Mouse (Mus musculus) gastrocnemius, adult 8-10 months (tissue): ENCODE measurements around the gene Ehd4. TPM values are rescaled to one million over a fixed set of nuclear protein-coding genes. Genes with fewer than 3 reads are reported as not detected.

Experiments
- DNase-seq, 2 experiments: peaks; one replicate each; pipeline ENCODE4 v3.0.0; 2022; ENCODE audit warnings: low spot score in 2 of 2
- total RNA-seq, 4 experiments: library from RNA; stranded (reverse); gene quantifications; 2 replicates each; pipeline ENCODE4 v1.2.4; 2022

Gene Ehd4
- total RNA-seq, 4 experiments from 2014 or later, result 19.2 to 29.3 (median 25.5) TPM

DNA sequence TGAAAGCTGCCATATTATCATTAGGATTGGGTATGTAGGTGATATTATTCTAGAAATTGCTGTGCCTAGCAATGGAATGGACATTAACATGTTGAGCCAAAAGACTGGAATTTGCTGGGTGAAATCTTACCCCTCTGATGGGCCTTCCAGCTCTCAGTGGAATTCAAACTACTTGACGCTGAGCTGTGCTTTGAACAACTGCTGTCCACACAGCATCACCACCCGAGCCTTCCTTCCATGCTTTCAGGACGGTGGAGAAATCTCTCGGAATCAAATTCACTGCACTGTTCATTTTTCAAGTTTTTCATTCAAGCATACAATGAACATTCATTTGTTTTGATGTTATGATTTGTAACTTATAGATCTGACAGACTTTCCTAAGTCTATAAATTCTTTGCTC lies 10.0 kb downstream of the Ehd4 start:
- DNase-seq, result no peak

DNA sequence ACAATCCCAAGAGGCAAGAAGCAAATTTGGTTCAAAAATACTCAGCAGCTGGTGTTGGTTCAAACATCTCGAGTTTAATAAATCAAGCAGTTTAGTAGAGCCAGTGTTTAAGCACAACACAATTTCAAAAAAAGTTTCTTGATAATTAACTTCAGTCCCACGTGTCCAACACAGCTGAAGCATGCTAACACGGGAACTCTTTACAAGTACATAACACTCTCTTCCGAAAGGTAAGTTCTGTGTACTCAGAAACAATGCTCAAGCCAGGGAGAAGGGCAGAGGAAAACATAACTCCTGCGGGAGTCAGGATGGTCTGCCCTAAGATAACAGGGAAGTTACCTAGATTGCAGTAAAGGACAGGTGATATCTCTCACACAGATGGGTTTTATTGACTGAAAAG lies 12.1 kb downstream of the Ehd4 start:
- no peak for DNase-seq

DNA sequence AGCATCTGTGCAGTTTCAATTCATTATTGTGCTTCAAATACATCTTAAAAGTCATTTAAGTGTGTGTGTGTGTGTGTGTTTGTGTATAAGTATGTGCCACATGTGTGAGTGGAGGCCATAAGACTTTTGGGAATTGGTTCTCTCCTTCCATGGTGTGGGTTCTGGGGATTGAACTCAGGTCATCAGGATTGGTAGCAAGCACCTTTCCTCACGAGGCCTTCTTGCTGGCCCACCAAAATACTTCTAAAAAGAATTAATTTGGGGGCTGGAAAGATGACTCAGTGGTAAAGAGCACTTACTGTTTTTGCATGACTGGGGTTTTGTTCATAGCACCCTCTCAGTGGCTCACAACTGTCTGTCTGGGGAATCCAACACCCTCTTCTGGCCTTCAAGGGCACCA lies 12.7 kb downstream of the Ehd4 start:
- no peak for DNase-seq

DNA sequence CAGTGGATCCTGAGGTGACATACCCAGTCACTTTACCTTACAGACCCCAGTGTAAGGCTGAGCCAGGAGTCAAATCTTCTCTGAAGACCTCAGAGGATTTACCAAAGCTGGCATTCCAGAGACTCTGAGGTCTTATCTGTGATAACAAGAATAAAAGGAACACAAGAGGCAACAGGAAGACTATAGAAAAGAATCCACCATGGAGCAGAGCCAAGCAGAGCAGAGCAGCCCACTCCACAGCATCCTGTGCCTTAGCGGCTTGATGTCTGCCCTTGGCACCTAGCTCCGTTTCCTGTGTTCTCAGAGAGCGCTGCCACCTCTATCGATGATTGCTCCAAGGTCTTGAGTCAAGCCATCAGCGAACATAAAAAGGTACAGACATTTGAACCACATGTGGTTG lies 14.1 kb downstream of the Ehd4 start:
- DNase-seq, result no peak

DNA sequence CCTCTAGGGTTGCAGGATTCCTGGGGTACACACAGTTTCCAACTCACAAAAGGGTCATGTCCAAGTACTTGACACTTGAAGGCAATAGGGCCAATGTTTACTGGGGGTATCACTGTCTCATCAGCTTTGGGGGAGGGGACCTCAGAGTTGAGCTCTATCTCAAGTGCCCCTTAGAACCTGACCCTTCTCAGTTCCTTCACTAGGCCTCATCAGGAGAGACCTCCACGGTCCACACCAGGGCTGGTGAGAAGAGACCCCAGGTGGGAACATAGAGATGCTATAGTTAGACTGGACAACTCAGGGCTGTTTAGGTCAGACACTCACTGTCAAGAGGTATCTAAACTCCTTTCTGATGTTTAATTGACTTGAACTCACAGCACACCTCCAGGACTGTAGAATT lies 15.3 kb downstream of the Ehd4 start:
- no peak for DNase-seq

DNA sequence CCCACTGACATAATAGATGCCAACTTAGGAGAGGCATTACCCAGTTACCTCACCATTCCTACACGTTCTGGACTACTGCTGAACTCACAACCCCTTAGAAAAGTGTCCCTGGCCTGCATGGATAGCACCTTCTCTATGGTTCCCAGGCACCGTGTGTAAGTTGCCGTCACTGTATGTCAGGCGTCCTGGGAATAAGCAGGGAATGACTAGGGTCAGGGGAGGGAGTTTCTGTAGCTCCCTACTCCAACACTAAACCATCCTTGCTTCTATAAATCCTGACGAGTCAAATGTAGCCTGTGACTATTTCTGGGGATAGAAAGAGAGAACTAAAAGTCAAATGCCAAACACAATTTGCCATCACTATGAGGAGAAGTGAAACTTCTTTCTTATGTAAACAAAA lies 17.1 kb downstream of the Ehd4 start:
- DNase-seq, result no peak

DNA sequence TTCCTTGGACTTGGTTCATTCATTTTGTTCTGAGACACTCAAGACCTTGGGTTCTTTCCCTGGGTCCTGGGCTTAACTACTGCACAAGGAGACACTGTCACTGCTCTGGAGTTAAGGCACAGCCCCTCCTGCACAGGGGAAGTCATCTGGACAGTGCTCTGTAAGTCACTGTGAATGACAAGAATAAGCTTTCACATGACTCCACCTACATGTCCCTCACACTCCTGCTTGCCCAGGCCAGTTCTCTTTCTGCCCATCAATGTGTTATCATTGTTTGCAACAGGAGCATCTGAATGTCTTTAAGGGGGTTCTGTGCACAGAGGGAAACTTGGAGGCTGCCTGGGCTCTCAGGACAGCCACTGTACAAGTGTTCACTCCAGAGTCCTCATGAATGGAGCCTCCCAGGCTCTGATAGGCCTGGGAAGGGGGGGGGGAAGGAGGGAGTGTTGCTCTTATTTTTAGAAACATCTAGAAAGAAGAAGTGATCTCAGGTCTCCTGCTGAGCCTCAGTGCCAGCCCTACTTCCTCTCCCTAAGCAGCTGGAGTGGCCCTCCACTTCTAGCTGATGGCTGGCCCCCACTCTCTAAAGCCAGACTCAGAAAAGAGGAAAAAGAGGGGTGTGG lies 19.8 kb downstream of the Ehd4 start:
- peak in 1 of 2 experiments; percentile 21 for DNase-seq

DNA sequence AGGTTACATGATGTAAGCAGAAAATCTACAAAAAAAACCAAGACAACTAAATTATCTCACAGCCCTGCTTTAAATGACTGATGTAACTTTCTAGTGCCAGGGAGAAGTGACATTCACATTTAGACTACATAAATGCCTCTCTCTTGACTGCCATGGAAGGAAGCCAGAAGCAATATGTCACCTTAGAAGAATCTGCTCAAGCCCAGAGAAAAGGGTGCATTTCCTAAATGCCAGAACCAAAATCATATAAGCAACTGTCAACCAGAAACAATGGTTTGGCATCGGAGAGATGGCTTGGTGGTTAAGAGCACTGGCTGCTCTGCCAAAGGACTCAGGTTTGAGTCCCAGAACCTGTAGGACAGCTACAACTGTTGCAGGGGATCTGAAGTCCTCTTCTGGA lies 22.5 kb downstream of the Ehd4 start:
- no peak for DNase-seq

DNA sequence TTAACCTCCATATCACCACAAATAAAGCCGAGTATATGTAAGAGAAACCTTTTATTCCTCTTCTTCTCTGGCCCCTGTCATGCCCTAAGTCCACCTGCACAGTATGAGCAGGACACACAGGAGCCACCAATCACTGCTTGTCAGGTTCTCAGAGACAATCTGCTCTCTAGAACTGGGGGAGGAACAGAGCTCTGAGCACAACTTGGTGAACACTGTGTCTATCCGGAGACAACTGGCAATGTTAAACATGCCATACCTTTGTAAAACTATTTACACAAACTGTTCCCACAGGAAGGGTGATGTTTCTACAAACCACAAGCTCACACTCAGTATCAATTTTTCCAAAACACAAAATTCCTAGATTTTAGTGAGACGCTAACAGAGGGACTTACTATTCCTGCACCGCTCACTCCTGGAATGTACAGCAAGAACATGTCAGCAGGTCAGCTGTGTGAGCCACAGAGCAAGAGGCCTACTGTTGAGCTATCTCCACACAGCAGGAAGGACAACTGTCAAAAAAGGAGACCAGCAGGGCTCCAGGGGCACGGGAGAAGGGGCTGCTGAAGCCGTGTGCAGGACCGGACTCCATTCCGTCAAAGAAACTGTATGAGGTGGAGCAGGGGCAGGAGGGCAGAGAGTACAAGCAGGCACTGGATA lies 25.0 kb downstream of the Ehd4 start:
- no peak for DNase-seq

DNA sequence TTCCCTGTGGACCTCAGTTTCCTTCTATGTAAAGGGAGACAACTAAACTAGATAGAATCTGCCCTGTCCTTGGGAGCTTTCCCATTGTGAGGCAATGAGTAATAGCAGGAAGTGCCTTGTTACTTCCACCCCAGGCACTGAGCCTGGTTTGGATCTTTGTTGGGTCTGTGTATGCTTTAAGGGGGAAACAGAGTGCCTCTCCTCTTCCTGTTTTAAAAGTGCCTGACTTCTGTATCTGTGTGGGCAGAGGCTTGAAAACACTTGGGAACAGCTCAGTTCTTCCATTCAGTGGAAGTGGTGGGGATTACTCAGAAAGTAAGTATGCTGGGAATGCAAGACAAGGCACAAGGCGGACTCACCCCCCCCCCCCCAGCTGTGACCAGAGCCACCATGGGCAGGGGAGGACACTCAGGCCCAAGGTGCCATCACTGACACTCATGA lies 25.8 kb downstream of the Ehd4 start:
- no peak for DNase-seq

DNA sequence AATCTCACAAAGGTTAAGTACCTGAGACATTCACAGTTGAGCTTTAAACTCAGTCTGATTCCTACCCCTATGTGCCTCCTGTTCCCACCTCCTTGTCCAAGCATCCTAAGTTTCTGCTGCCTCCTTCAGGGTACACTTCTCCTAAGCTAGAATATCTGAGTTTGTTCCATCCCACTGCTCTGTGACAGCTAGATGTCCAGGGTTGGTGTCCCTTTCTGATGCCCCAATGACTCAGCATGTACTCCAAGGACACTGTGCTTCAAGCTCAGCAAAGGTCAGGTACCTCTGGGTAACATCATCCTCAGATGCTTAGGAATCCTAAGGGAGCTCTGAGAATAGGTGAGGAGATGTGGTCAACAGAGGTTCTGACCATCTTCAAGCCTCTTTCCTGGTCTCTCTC lies 26.4 kb downstream of the Ehd4 start:
- DNase-seq, result no peak

DNA sequence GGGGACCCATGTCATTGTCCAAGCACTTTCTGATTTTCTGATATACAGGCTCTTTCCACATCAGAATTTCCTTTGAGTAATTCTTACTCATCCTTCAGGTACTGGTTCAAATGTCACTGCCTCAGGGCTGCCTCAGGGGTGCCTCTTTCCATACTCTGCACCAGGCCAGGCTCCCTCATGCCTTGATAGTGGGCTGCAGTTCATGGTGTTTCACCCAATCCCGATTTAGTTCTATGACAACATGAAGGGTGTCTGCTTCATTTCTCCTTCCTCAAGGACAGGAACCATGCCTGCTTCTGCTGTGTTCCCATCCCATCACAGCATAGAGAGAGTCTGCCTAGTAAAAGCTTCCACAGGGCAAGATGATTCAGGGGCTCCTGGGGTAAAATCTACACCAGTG lies 27.5 kb downstream of the Ehd4 start:
- DNase-seq, result no peak

DNA sequence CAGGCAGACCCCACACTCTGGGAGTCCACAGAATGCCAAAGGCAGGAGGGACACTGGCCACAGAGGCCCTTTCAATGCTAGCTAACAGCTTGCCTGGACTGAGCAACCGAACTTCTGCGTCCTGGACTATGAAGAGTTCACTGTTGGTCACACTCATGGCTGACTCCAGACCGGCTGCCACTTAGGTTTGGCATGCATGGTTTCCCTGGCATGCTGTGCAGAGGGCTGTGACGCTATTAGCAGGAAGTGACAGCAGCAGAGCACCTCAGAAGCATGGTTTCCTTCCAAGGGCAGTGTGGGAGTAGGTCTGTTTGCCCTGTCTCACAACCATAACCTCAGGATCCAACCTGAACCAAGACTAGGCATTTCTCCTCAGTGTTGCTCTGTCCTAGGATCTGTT lies 28.0 kb downstream of the Ehd4 start:
- DNase-seq, result no peak

DNA sequence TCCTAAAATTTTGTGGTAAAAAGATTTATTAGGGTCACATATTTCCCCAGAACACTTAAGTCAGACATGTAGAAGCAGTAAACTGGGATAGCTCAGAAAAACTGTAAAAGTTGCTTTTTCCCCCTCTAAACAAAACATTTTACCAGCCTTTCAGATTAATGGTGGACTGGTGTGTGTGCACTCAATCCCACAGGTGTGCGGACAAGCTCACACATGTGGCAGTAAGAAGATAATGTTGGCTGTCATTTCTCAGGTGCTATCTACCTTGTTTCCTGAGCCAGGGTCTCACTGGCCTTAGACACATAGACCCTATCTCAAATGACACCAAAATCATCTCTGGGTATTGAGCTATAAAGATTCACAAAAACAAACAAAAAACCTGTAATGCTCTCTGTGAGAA lies 28.9 kb downstream of the Ehd4 start:
- DNase-seq, result no peak

DNA sequence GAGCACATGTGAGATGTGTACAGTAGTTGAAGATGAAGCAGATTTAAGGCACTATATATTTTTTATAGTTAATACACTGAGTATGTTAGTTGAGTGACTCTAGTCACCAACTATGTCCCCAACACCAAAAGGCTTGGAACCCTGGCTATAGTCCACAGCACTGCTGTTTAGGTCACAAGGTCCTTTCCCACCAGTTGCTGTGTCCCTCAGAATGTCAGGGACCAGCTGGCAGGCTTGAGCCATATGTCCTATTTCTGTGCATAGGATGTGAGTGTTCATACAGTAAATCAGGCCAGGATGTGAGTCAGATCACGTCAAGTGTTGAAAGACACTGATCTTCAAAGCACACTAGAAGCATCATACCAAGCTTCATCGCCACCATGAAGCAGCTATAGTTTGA lies 29.5 kb downstream of the Ehd4 start:
- no peak for DNase-seq

DNA sequence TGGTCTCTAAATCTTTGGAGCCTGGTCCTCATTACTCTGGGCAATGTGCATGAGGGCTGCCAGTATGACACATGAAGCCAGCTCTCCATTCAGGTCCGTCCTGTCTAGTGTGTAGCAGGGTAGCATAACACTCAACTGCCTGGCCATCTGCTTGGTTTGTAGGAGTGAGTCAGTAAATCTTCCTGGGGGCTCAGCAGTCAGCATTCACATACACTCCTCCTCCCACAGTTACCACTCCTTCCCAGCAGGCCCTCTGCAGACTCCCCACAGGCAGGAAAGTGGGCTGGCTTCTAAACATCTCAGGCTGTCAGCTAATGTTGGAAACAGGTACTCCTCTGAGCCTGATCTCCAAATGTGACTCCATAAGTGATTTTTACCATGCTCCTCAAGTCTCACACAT lies 30.3 kb downstream of the Ehd4 start:
- DNase-seq, result no peak

DNA sequence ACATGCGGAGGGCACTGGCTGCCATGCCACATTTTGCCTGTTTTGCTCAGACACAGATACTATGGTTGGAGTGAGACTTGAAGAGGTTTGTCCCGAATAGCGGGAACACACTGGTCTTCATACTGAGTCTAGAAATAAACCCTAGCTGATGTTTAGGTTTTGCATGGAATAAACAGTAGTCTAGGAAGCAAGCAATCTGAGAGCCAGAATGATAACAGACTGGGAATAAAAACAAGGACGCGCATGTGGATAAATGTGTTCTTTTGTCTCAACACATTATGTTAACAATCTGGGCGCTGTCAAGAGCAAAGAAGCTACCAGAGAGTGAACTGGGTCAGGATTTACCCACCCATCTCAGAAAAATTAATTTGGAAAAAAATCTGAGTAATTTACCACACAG lies 31.4 kb downstream of the Ehd4 start:
- no peak for DNase-seq

DNA sequence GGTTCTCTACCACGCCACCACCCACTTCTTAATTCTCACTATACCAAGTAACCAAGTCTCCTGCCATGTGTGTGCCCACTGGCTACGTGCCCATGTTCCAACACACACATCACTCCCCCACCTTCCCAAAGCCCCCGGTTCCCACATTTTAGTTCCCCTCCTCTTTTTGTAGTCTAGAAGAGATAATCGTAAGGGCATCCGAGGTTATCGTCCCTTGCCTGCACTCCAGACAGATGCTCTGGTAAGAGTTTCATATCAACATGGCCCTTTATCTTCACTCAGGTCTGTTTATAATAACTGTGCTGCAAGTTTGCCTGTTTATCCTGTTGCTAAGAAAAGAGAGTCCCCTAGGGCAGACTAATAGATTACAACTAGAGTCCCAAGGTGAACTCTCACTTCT lies 37.1 kb downstream of the Ehd4 start:
- DNase-seq, result no peak

DNA sequence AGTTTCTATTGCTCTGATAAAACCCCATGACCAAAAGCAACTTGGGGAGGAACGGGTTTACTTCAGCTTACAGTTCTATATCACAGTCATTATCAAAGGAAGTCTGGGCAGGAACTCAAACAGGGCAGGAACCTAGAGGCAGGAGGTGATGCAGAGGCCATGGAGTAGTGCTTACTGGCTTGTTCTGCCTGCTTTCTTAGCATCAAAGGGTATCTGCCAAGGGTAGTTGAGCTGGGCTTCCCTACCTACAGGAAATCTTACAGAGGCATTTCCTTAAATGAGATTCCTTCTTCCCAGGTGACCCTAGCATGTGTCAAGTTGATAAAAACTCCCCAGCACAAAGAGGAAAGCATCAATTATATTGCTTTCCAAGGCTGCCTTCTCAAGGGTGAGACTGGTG lies 38.0 kb downstream of the Ehd4 start:
- no peak for DNase-seq

DNA sequence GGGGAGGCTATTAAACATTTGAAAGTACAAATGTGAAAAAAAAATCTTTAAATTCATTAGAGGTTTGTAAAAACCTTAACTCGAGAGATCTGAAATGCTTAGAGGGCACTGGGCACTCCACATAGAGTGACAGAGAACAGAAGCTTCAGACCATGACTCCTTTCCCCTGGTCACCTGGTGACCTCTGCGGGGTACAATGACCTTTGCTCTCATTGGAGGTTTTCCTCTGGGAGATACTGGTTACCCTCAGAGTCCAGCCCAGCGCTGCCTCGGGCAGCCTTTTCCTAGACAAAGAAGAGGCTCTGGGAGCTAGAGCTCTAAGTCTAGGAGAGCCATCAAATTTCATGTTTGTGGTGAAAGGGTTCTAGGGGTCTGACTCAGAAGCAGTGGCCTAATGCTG lies 39.4 kb downstream of the Ehd4 start:
- DNase-seq, result no peak

DNA sequence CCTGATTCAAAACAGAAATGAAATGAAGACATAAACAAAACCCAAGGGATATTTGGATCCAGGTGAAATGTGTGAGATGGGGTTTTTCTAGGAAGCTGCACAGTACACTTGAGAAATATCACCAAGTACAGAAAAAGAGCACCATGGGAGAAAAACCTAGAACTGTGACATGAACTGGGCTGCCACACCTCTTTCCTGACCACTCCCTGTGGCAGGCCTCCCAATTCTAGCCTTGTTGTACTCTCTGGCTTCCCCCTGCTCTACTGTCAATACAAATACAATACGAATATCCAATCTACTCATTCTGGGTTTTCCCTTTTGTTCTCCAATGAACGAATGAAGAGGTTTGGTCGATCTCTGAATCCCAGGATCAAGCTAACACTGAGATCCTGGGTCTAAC lies 40.4 kb downstream of the Ehd4 start:
- DNase-seq, result no peak

DNA sequence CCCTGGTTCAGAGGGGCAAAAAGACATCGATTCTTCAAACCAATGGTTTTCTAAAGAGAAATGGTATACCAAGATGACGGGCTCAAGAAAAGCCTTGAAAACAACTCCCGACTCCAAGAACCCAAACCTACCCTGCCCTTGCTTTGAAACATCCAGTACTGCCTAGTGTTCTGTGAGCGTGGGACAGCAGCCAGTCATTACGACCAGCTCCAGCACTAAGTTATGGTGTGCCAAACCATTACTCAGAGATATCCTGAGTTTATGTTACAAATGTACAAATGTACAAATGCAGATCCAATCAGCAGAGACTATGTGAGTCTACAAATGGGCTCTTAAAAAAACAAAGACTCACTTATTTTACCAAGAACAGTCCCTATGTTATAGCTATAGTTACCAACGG lies 40.9 kb downstream of the Ehd4 start:
- no peak for DNase-seq

DNA sequence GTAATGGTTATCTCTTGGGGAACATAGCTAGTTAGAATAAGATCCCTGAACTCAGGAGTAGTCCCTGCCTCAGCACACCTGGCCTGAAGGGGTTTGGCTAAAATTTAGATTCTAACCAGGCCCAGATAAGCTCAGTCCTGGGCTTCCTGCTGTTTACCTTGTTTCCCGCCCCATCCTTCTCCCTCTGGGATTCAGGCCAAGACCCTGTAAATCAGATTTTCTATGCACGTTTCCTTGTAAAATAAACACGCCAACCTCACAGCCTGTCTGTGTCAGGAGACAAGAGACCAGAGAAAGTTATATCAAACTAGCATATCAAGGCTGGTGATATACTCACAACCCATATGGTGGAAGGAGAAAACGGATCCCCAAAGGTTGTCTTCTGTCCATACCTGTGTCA lies 42.8 kb downstream of the Ehd4 start:
- DNase-seq, result no peak

DNA sequence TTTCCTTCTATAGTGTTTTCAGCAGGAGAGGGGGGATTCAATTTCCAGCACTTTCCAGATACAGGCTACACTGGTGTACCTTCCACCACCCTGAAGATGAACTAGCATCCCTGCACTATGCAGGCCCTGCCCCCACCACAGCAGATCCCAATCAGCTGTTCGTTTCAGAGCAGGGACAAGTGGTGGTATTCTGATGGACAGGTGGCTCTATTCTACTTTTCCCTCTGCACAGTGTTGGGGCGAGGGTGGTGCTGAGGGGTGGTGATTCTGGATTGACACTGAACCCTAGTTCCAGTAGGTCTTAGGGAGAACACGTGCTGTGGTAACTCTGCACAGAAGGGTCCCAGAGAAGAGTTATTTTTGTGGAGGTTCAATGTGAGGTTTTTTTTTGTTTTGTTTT lies 43.2 kb downstream of the Ehd4 start:
- DNase-seq, result no peak
